Mouse (Mus musculus): ENCODE measurements around the gene Rcor3. TPM values are rescaled to one million over a fixed set of nuclear protein-coding genes. Genes with fewer than 3 reads are reported as not detected.

The Rcor3 gene
- polyA plus RNA-seq, 1 experiment from 2014 or later, result 16.0 TPM

GRCm38 (mm10) chr1:192090689-192091567, 46.9 kb downstream of the Rcor3 start:
- DNase-seq (ENCODE audit: low spot score), result no peak
- Histone ChIP-seq H3K4me1 (peaks cover 13% of the 10 kb centered on the region), H3K27me3 (ENCODE audit: low read depth, poor library complexity, severe bottlenecking) (peaks cover 38% of the 10 kb centered on the region), H3K36me3 (no peaks in the 10 kb centered on the region), H3K27ac (replicated peaks) (no peak overlapping the region), H3K4me3 (no peak overlapping the region), H3K9me3 (replicated peaks) (no peaks in the 10 kb centered on the region)
- 83% methylated on average over 11 of the region's 11 CpGs for WGBS

- H3K27ac ChIP-seq (replicated peaks), result no peak overlapping the region
- H3K27me3 ChIP-seq (ENCODE audit: low read depth, poor library complexity, severe bottlenecking), result peaks cover 38% of the 10 kb centered on the region
- H3K4me3 ChIP-seq, result no peak overlapping the region
- no peak for DNase-seq (ENCODE audit: low spot score)
- H3K36me3 ChIP-seq, result no peaks in the 10 kb centered on the region
- 92% methylated on average over 3 of the region's 3 CpGs for WGBS
- peaks cover 13% of the 10 kb centered on the region for H3K4me1 ChIP-seq
- H3K9me3 ChIP-seq (replicated peaks), result no peaks in the 10 kb centered on the region
These were observed 47.6 kb downstream of the Rcor3 start for GRCm38 (mm10) chr1:192090281-192090680.

GRCm38 (mm10) chr1:192089208-192090166, 48.4 kb downstream of the Rcor3 start:
- WGBS, result 69% methylated on average over 9 of the region's 9 CpGs
- Histone ChIP-seq H3K27ac (replicated peaks) (no peak overlapping the region), H3K9me3 (replicated peaks) (no peaks in the 10 kb centered on the region), H3K4me1 (peaks cover 13% of the 10 kb centered on the region), H3K4me3 (no peak overlapping the region), H3K36me3 (no peaks in the 10 kb centered on the region), H3K27me3 (ENCODE audit: low read depth, poor library complexity, severe bottlenecking) (peaks cover 38% of the 10 kb centered on the region)
- DNase-seq (ENCODE audit: low spot score), result no peak

GRCm38 (mm10) chr1:192088011-192088410, 49.9 kb downstream of the Rcor3 start:
- no peak for DNase-seq (ENCODE audit: low spot score)
- H3K27ac ChIP-seq (replicated peaks), result no peak overlapping the region
- no peaks in the 10 kb centered on the region for H3K9me3 ChIP-seq (replicated peaks)
- WGBS, result 75% methylated on average over 4 of the region's 4 CpGs
- H3K27me3 ChIP-seq (ENCODE audit: low read depth, poor library complexity, severe bottlenecking), result peaks cover 32% of the 10 kb centered on the region
- H3K36me3 ChIP-seq, result no peaks in the 10 kb centered on the region
- H3K4me1 ChIP-seq, result peaks cover 13% of the 10 kb centered on the region
- no peak overlapping the region for H3K4me3 ChIP-seq

- Histone ChIP-seq H3K27ac (replicated peaks) (no peak overlapping the region), H3K4me1 (peaks cover 5% of the 10 kb centered on the region), H3K27me3 (ENCODE audit: low read depth, poor library complexity, severe bottlenecking) (peaks cover 32% of the 10 kb centered on the region), H3K36me3 (no peaks in the 10 kb centered on the region), H3K4me3 (no peak overlapping the region), H3K9me3 (replicated peaks) (no peaks in the 10 kb centered on the region)
- no peak for DNase-seq (ENCODE audit: low spot score)
- 78% methylated on average over 4 of the region's 4 CpGs for WGBS
These were observed 50.8 kb downstream of the Rcor3 start for GRCm38 (mm10) chr1:192087098-192087497.

- Histone ChIP-seq H3K9me3 (replicated peaks) (peaks cover 4% of the 10 kb centered on the region), H3K4me1 (no peaks in the 10 kb centered on the region), H3K27me3 (ENCODE audit: low read depth, poor library complexity, severe bottlenecking) (peaks cover 25% of the 10 kb centered on the region), H3K36me3 (no peaks in the 10 kb centered on the region), H3K4me3 (no peak overlapping the region), H3K27ac (replicated peaks) (no peak overlapping the region)
- WGBS, result 88% methylated on average over 12 of the region's 12 CpGs
- DNase-seq (ENCODE audit: low spot score), result no peak
These were observed 51.4 kb downstream of the Rcor3 start for GRCm38 (mm10) chr1:192086279-192087037.

GRCm38 (mm10) chr1:192085218-192085617, 52.6 kb downstream of the Rcor3 start:
- DNase-seq (ENCODE audit: low spot score), result no peak
- peaks cover 13% of the 10 kb centered on the region for H3K27me3 ChIP-seq (ENCODE audit: low read depth, poor library complexity, severe bottlenecking)
- H3K9me3 ChIP-seq (replicated peaks), result peaks cover 13% of the 10 kb centered on the region
- H3K4me1 ChIP-seq, result no peaks in the 10 kb centered on the region
- H3K27ac ChIP-seq (replicated peaks), result no peak overlapping the region
- H3K36me3 ChIP-seq, result no peaks in the 10 kb centered on the region
- H3K4me3 ChIP-seq, result no peak overlapping the region
- WGBS, result 90% methylated on average over 10 of the region's 10 CpGs

- DNase-seq (ENCODE audit: low spot score), result no peak
- H3K27me3 ChIP-seq (ENCODE audit: low read depth, poor library complexity, severe bottlenecking), result no peaks in the 10 kb centered on the region
- H3K27ac ChIP-seq (replicated peaks), result no peak overlapping the region
- H3K4me1 ChIP-seq, result no peaks in the 10 kb centered on the region
- H3K9me3 ChIP-seq (replicated peaks), result peaks cover 13% of the 10 kb centered on the region
- WGBS, result 82% methylated on average over 1 of the region's 1 CpGs
- no peaks in the 10 kb centered on the region for H3K36me3 ChIP-seq
- H3K4me3 ChIP-seq, result no peak overlapping the region
These were observed 55.2 kb downstream of the Rcor3 start for GRCm38 (mm10) chr1:192082646-192083045.

GRCm38 (mm10) chr1:192081129-192081528, 56.7 kb downstream of the Rcor3 start:
- Histone ChIP-seq H3K36me3 (no peaks in the 10 kb centered on the region), H3K27ac (replicated peaks) (no peak overlapping the region), H3K27me3 (ENCODE audit: low read depth, poor library complexity, severe bottlenecking) (no peaks in the 10 kb centered on the region), H3K9me3 (replicated peaks) (peaks cover 13% of the 10 kb centered on the region), H3K4me3 (no peak overlapping the region), H3K4me1 (no peaks in the 10 kb centered on the region)
- WGBS, result 93% methylated on average over 2 of the region's 2 CpGs
- DNase-seq (ENCODE audit: low spot score), result no peak

- no peaks in the 10 kb centered on the region for H3K27me3 ChIP-seq (ENCODE audit: low read depth, poor library complexity, severe bottlenecking)
- peaks cover 13% of the 10 kb centered on the region for H3K9me3 ChIP-seq (replicated peaks)
- H3K27ac ChIP-seq (replicated peaks), result no peak overlapping the region
- no peak for DNase-seq (ENCODE audit: low spot score)
- 72% methylated on average over 1 of the region's 1 CpGs for WGBS
- H3K36me3 ChIP-seq, result no peaks in the 10 kb centered on the region
- H3K4me3 ChIP-seq, result no peak overlapping the region
- H3K4me1 ChIP-seq, result 0 out of 2 replicates have a peak, but pooled peaks cover 3% of the 10 kb centered on the region
These were observed 58.7 kb downstream of the Rcor3 start for GRCm38 (mm10) chr1:192079121-192079520.

GRCm38 (mm10) chr1:192078406-192078805, 59.5 kb downstream of the Rcor3 start:
- Histone ChIP-seq H3K4me3 (no peak overlapping the region), H3K27ac (replicated peaks) (no peak overlapping the region), H3K4me1 (0 out of 2 replicates have a peak, but pooled peaks cover 3% of the 10 kb centered on the region), H3K27me3 (ENCODE audit: low read depth, poor library complexity, severe bottlenecking) (no peaks in the 10 kb centered on the region), H3K9me3 (replicated peaks) (peaks cover 13% of the 10 kb centered on the region), H3K36me3 (no peaks in the 10 kb centered on the region)
- WGBS, result 72% methylated on average over 3 of the region's 3 CpGs
- DNase-seq (ENCODE audit: low spot score), result no peak

Data from midbrain, embryonic 10.5 days (tissue).